Mouse (Mus musculus): Measurements from ENCODE around the gene Sh3bp5. TPM values are rescaled to one million over a fixed set of nuclear protein-coding genes. Genes with fewer than 3 reads are reported as not detected.

The Sh3bp5 gene
- polyA plus RNA-seq (2012; rRNA removed), result 169 and 181 TPM in 2 replicates

GRCm38 (mm10) chr14:31435930-31436693 is at the start of gene Sh3bp5:
Gene Sh3bp5, minus strand, starts transcription at chr14:31436078.

GRCm38 (mm10) chr14:31336369-31337155 is 99.3 kb downstream of the Sh3bp5 start, which contains the start of gene Capn7:
Gene Capn7, plus strand, starts transcription at chr14:31336638.

GRCm38 (mm10) chr14:31323849-31324792 is 111.8 kb downstream of the Sh3bp5 start, which contains the start of gene Dnah1:
Gene Dnah1, minus strand, starts transcription at chr14:31323896.

Other genes with a start within 250 kb of the Sh3bp5 start
- gene Tnnc1, start 227.8 kb downstream of the Sh3bp5 start, polyA plus RNA-seq (2012; rRNA removed), result 3.6 and 17.2 TPM in 2 replicates
- 308 and 353 TPM in 2 replicates for gene Nisch, start 219.1 kb downstream of the Sh3bp5 start, polyA plus RNA-seq (2012; rRNA removed)
- gene Sema3g, start 218.2 kb downstream of the Sh3bp5 start, polyA plus RNA-seq (2012; rRNA removed), result 1.3 and 1.6 TPM in 2 replicates
- gene Phf7, start 184.8 kb downstream of the Sh3bp5 start, polyA plus RNA-seq (2012; rRNA removed), result 6.0 and 6.6 TPM in 2 replicates
- 122 TPM in 2 replicates for gene Bap1, start 184.6 kb downstream of the Sh3bp5 start, polyA plus RNA-seq (2012; rRNA removed)
- gene Dnah1, start 112.2 kb downstream of the Sh3bp5 start, polyA plus RNA-seq (2012; rRNA removed), result 4.3 and 4.4 TPM in 2 replicates
- gene Capn7, start 99.4 kb downstream of the Sh3bp5 start, polyA plus RNA-seq (2012; rRNA removed), result 72.0 and 79.6 TPM in 2 replicates
- gene Eaf1, start 58.3 kb upstream of the Sh3bp5 start, polyA plus RNA-seq (2012; rRNA removed), result 13.0 and 13.6 TPM in 2 replicates
- gene Mettl6, start 59.0 kb upstream of the Sh3bp5 start, polyA plus RNA-seq (2012; rRNA removed), result 18.2 and 20.4 TPM in 2 replicates
- gene Colq, start 155.3 kb upstream of the Sh3bp5 start, polyA plus RNA-seq (2012; rRNA removed), result 0.06 and 0.35 TPM in 2 replicates
- gene Gm49387, start 204.8 kb upstream of the Sh3bp5 start, polyA plus RNA-seq (2012; rRNA removed), result not detected in 2 replicates
- gene Btd, start 204.9 kb upstream of the Sh3bp5 start, polyA plus RNA-seq (2012; rRNA removed), result 19.8 and 20.5 TPM in 2 replicates
- gene Hacl1, start 205.2 kb upstream of the Sh3bp5 start, polyA plus RNA-seq (2012; rRNA removed), result 7.3 and 9.7 TPM in 2 replicates